Mouse (Mus musculus) CH12.LX (cell line): ENCODE data around the gene Mrpl23. TPM values are rescaled to one million over a fixed set of nuclear protein-coding genes. Genes with fewer than 3 reads are reported as not detected.
A peak's percentile ranks its signal among the peaks of the same experiment; 100 is the strongest.

ENCODE experiments used
- DNase-seq: peaks from one replicate; pipeline ENCODE4 v3.0.0-alpha.2; 2013; ENCODE audit errors: extremely low read depth
- H3K27ac ChIP-seq: 2 replicates; pipeline ENCODE4 v1.5.1; 2012; ENCODE audit warnings: low read depth, mild to moderate bottlenecking, control low read depth, moderate library complexity; ENCODE audit not compliant: insufficient read depth
- H3K27me3 ChIP-seq: replicated peaks from 2 replicates; pipeline ENCODE3; 2012; ENCODE audit warnings: inconsistent platforms
- H3K36me3 ChIP-seq, 2 experiments: replicated peaks in 1 of 2; 2 replicates each; pipeline versions ENCODE3 to v1.6.1; 2012; ENCODE audit warnings: inconsistent platforms in 1 of 2, low read length in 1 of 2, mild to moderate bottlenecking in 1 of 2, mixed read lengths in 1 of 2, moderate library complexity in 1 of 2; ENCODE audit not compliant: control insufficient read depth in 1 of 2, insufficient read depth in 1 of 2
- H3K4me1 ChIP-seq, 2 experiments: 2 replicates each; pipeline ENCODE4 v1.6.1; 2012; ENCODE audit warnings: inconsistent platforms in 1 of 2, moderate library complexity in 1 of 2; ENCODE audit not compliant: insufficient read depth in 2 of 2, control insufficient read depth in 1 of 2
- H3K4me2 ChIP-seq: 2 replicates; pipeline ENCODE4 v1.6.1; 2012; ENCODE audit warnings: low read depth, mild to moderate bottlenecking, control low read depth; ENCODE audit not compliant: poor library complexity, insufficient read depth, severe bottlenecking
- H3K4me3 ChIP-seq, 3 experiments: fragments of 150-350 bp in 1 of 3; sonication (generic) in 1 of 3; replicated peaks in 1 of 3; 2 replicates each; pipeline versions ENCODE3 to v1.5.1; 2011 to 2012; ENCODE audit warnings: low read depth in 2 of 3, low read length in 2 of 3, mild to moderate bottlenecking in 2 of 3, moderate library complexity in 2 of 3, control low read depth in 1 of 3, improper control_type of control experiment in 1 of 3, inconsistent platforms in 1 of 3, mixed read lengths in 1 of 3; ENCODE audit not compliant: poor library complexity in 1 of 3
- H3K79me2 ChIP-seq: replicated peaks from 2 replicates; pipeline ENCODE4 v1.6.1; 2012; ENCODE audit warnings: mild to moderate bottlenecking, moderate library complexity; ENCODE audit not compliant: control insufficient read depth, poor library complexity, insufficient read depth, severe bottlenecking; ENCODE audit errors: extremely low read depth
- H3K9ac ChIP-seq: 2 replicates; pipeline ENCODE4 v1.6.1; 2012; ENCODE audit warnings: low read depth, mild to moderate bottlenecking, control low read depth, moderate library complexity; ENCODE audit not compliant: insufficient read depth
- H3K9me3 ChIP-seq: replicated peaks from 2 replicates; pipeline ENCODE3; 2012; ENCODE audit warnings: low read length, inconsistent platforms, mixed read lengths
- CHD2 ChIP-seq: IDR thresholded peaks from 2 replicates; pipeline ENCODE4 v1.6.1; 2011; ENCODE audit warnings: low read length, improper control_type of control experiment
- CTCF ChIP-seq, 2 experiments: IDR thresholded peaks in 1 of 2; conservative IDR thresholded peaks in 1 of 2; 2 replicates each; pipeline ENCODE4 v1.5.1; 2011 to 2012; ENCODE audit warnings: low read depth in 2 of 2, low read length in 2 of 2, improper control_type of control experiment in 1 of 2, inconsistent platforms in 1 of 2, mild to moderate bottlenecking in 1 of 2, moderate library complexity in 1 of 2
- ELF1 ChIP-seq: IDR thresholded peaks from 2 replicates; pipeline ENCODE4 v1.6.1; 2014; ENCODE audit warnings: low read depth, mild to moderate bottlenecking, inconsistent platforms, low read length, improper control_type of control experiment
- HCFC1 ChIP-seq: IDR thresholded peaks from 2 replicates; pipeline ENCODE4 v1.6.1; 2012; ENCODE audit warnings: low read depth, mild to moderate bottlenecking, inconsistent platforms, low read length, improper control_type of control experiment
- IRF4 ChIP-seq: IDR thresholded peaks from 2 replicates; pipeline ENCODE4 v1.6.1; 2014; ENCODE audit warnings: low read depth, mild to moderate bottlenecking, inconsistent platforms, low read length, improper control_type of control experiment
- MXI1 ChIP-seq: IDR thresholded peaks from 2 replicates; pipeline ENCODE4 v1.6.1; 2011; ENCODE audit warnings: mild to moderate bottlenecking, low read depth, low read length, improper control_type of control experiment
- RAD21 ChIP-seq: IDR thresholded peaks from 2 replicates; pipeline ENCODE4 v1.6.1; 2011; ENCODE audit warnings: low read depth, mild to moderate bottlenecking, low read length, improper control_type of control experiment, moderate library complexity
- SIN3A ChIP-seq: IDR thresholded peaks from 2 replicates; pipeline ENCODE4 v1.6.1; 2012; ENCODE audit warnings: low read length, improper control_type of control experiment, inconsistent platforms
- SMC3 ChIP-seq: IDR thresholded peaks from 2 replicates; pipeline ENCODE4 v1.6.1; 2011; ENCODE audit warnings: low read depth, low read length, improper control_type of control experiment
- TBP ChIP-seq: conservative IDR thresholded peaks from 2 replicates; pipeline ENCODE4 v1.6.1; 2011; ENCODE audit warnings: low read depth, low read length, improper control_type of control experiment
- UBTF ChIP-seq: IDR thresholded peaks from 2 replicates; pipeline ENCODE4 v1.6.1; 2012; ENCODE audit warnings: low read depth, mild to moderate bottlenecking, inconsistent platforms, low read length, improper control_type of control experiment, moderate library complexity
- USF1 ChIP-seq: IDR thresholded peaks from 2 replicates; pipeline ENCODE4 v1.6.1; 2014; ENCODE audit warnings: low read depth, mild to moderate bottlenecking, inconsistent platforms, low read length, improper control_type of control experiment
- dilution Hi-C: fragments of 300-500 bp; cut with MboI; formaldehyde crosslinking; loops from 2 replicates; pipeline ENCODE4 v1.14.3; 2020; ENCODE audit warnings: low sequenced_read_pairs; ENCODE audit not compliant: extremely low pct_unique_long_range_greater_than_20kb, extremely low pct_ligation_motif_present
- in situ Hi-C: fragments of 300-500 bp; cut with MboI; formaldehyde crosslinking; loops from 3 replicates; pipeline ENCODE4 v1.14.3; 2019; ENCODE audit warnings: low sequenced_read_pairs, low pct_ligation_motif_present, low pct_unique_long_range_greater_than_20kb, mixed read lengths
- polyA plus RNA-seq: library from polyadenylated mRNA; unstranded; fragments of >175 nt; gene quantifications from 2 replicates; pipeline ENCODE4 v1.2.1, GENCODE M21; 2012; ENCODE audit warnings: low read depth; ENCODE audit not compliant: insufficient read length
- total RNA-seq, 2 experiments: library from RNA; depleted of rRNA; stranded (reverse); fragments of 300-350 nt in 1 of 2; fragments of >200 nt in 1 of 2; gene quantifications; 2 replicates each; pipeline ENCODE4 v1.2.3; 2012 to 2014

Mrpl23 gene
- total and polyA plus RNA-seq, 3 experiments, result 8.3 to 71.2 (median 70.8) TPM

DNA sequence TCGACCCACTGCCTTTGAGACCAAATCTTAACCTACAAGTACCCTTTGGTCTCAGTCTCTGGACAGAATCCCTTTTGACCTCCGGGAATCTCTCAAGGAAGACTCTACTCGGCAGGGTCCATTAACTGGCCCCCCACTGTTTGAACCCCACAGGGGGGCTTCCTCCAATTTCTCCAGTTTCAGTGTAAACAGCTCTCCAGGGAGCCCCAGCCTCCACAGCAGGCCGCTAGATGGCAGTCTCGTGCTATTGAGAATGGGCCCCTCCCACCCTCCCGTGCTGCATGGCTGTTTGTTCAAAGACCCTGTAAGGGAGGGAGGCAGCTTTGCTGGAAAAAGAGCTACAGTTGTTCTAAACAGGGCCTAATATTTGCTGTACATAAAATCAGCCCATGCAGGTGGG, 5.4 kb downstream of the Mrpl23 start:
- Histone ChIP-seq H3K9ac (no peak overlapping the region), H3K36me3 (peaks cover 31 to 71% of the 10 kb centered on the region in 2 experiments), H3K9me3 (no peaks in the 10 kb centered on the region), H3K4me3 (no peak overlapping the region), H3K4me2 (no peak overlapping the region), H3K79me2 (peaks cover 4% of the 10 kb centered on the region), H3K4me1 (peaks cover 6 to 21% of the 10 kb centered on the region in 2 experiments), H3K27me3 (no peaks in the 10 kb centered on the region), H3K27ac (no peak overlapping the region)
- TF ChIP-seq RAD21 (peak; percentile 29), CHD2 (no peak), MXI1 (no peak), SMC3 (peak; percentile 36), HCFC1 (no peak), CTCF (conservative IDR thresholded peaks at IDR 0.05 in 1 of 2, IDR thresholded peaks at IDR 0.05 in 1 of 2; ENCODE audit: low read depth in 2 of 2, low read length in 2 of 2) (peak in 1 of 2 experiments; percentile 57; a peak in 2 of 4 replicates), UBTF (no peak), IRF4 (no peak)
- DNase-seq, result peak; percentile 49
- in situ Hi-C loops, result no loop called here
- dilution Hi-C loops, result no loop called here

GRCm38 (mm10) chr7:142538291-142538690, 5.8 kb downstream of the Mrpl23 start:
- Histone ChIP-seq H3K4me3 (no peak overlapping the region), H3K36me3 (peaks cover 33 to 75% of the 10 kb centered on the region in 2 experiments), H3K27ac (no peak overlapping the region), H3K27me3 (no peaks in the 10 kb centered on the region), H3K9ac (no peak overlapping the region), H3K4me2 (no peak overlapping the region), H3K9me3 (no peaks in the 10 kb centered on the region)
- in situ Hi-C loops, result no loop called here
- dilution Hi-C loops, result no loop called here
- DNase-seq, result no peak
- no peak for TF ChIP-seq TBP
- TF ChIP-seq, all 38 proteins: peak for 0
- peaks cover 4% of the 10 kb centered on the region for H3K79me2 ChIP-seq
- H3K4me1 ChIP-seq, result peaks cover 6 to 21% of the 10 kb centered on the region in 2 experiments

- H3K4me3 ChIP-seq, result no peak overlapping the region
- in situ Hi-C loops, result no loop called here
- dilution Hi-C loops, result no loop called here
- TF ChIP-seq ELF1 (no peak), USF1 (no peak), SIN3A (no peak)
- TF ChIP-seq, all 38 proteins: peak for 0
- no peak overlapping the region for H3K27ac ChIP-seq
- H3K27me3 ChIP-seq, result no peaks in the 10 kb centered on the region
- no peak overlapping the region for H3K4me2 ChIP-seq
- H3K79me2 ChIP-seq, result peaks cover 4% of the 10 kb centered on the region
- DNase-seq, result no peak
- peaks cover 6 to 21% of the 10 kb centered on the region in 2 experiments for H3K4me1 ChIP-seq
- H3K36me3 ChIP-seq, result peaks cover 33 to 79% of the 10 kb centered on the region in 2 experiments
- no peak overlapping the region for H3K9ac ChIP-seq
- no peaks in the 10 kb centered on the region for H3K9me3 ChIP-seq
Observed at GRCm38 (mm10) chr7:142538766-142539165, 6.3 kb downstream of the Mrpl23 start.
